Mouse (Mus musculus): ENCODE data around the gene Rarb. TPM values are rescaled to one million over a fixed set of nuclear protein-coding genes. Genes with fewer than 3 reads are reported as not detected.

Gene Rarb
- total and polyA plus RNA-seq, 3 experiments, result 0.04 TPM; not detected in 2

GRCm38 (mm10) chr14:16840951-16841596, 22.1 kb upstream of the Rarb start:
- Histone ChIP-seq H3K36me3 (replicated peaks in 1 of 2; ENCODE audit: control insufficient read depth in 1 of 2, insufficient read depth in 1 of 2, low read length in 1 of 2) (no peaks in the 10 kb centered on the region), H3K4me1 (ENCODE audit: control insufficient read depth in 1 of 2, insufficient read depth in 2 of 2) (no peaks in the 10 kb centered on the region), H3K9ac (ENCODE audit: insufficient read depth, low read depth) (no peak overlapping the region), H3K4me2 (ENCODE audit: insufficient read depth, low read depth, poor library complexity, severe bottlenecking) (no peak overlapping the region), H3K79me2 (replicated peaks; ENCODE audit: control insufficient read depth, extremely low read depth, insufficient read depth, poor library complexity, severe bottlenecking) (no peaks in the 10 kb centered on the region), H3K9me3 (replicated peaks; ENCODE audit: low read length) (no peaks in the 10 kb centered on the region), H3K27ac (ENCODE audit: insufficient read depth, low read depth) (no peak overlapping the region), H3K4me3 (replicated peaks in 1 of 3; ENCODE audit: low read depth in 2 of 3, low read length in 2 of 3, poor library complexity in 1 of 3) (no peak overlapping the region), H3K27me3 (replicated peaks) (no peaks in the 10 kb centered on the region)
- dilution Hi-C loops (cut with MboI; ENCODE audit: extremely low pct_ligation_motif_present, extremely low pct_unique_long_range_greater_than_20kb, low sequenced_read_pairs), result no loop called here
- DNase-seq (ENCODE audit: extremely low read depth), result no peak
- TF ChIP-seq MAFK (IDR thresholded peaks at IDR 0.05; ENCODE audit: insufficient replicate concordance, low read length) (no peak), PAX5 (IDR thresholded peaks at IDR 0.05; ENCODE audit: low read length) (no peak), IRF4 (IDR thresholded peaks at IDR 0.05; ENCODE audit: low read depth, low read length) (no peak), ZMIZ1 (IDR thresholded peaks at IDR 0.05; ENCODE audit: low read depth, low read length) (no peak), BHLHE40 (IDR thresholded peaks at IDR 0.05; ENCODE audit: low read depth, low read length) (no peak), RCOR1 (conservative IDR thresholded peaks at IDR 0.05; ENCODE audit: low read depth, low read length) (no peak), NRF1 (IDR thresholded peaks at IDR 0.05; ENCODE audit: low read depth, low read length) (no peak), CTCF (conservative IDR thresholded peaks at IDR 0.05 in 1 of 2, IDR thresholded peaks at IDR 0.05 in 1 of 2; ENCODE audit: low read depth in 2 of 2, low read length in 2 of 2) (no peak), MXI1 (IDR thresholded peaks at IDR 0.05; ENCODE audit: low read depth, low read length) (no peak), ZNF384 (IDR thresholded peaks at IDR 0.05; ENCODE audit: low read depth, low read length) (no peak), GABPA (IDR thresholded peaks at IDR 0.05; ENCODE audit: insufficient replicate concordance, low read depth, low read length) (no peak), RAD21 (IDR thresholded peaks at IDR 0.05; ENCODE audit: low read depth, low read length) (no peak), JUN (IDR thresholded peaks at IDR 0.05; ENCODE audit: insufficient read depth, low read depth, low read length) (no peak)
- in situ Hi-C loops (cut with MboI; ENCODE audit: low pct_ligation_motif_present, low pct_unique_long_range_greater_than_20kb, low sequenced_read_pairs), result no loop called here

GRCm38 (mm10) chr14:16840135-16840534, 21.2 kb upstream of the Rarb start:
- Histone ChIP-seq H3K27me3 (replicated peaks) (no peaks in the 10 kb centered on the region), H3K79me2 (replicated peaks; ENCODE audit: control insufficient read depth, extremely low read depth, insufficient read depth, poor library complexity, severe bottlenecking) (no peaks in the 10 kb centered on the region), H3K4me3 (replicated peaks in 1 of 3; ENCODE audit: low read depth in 2 of 3, low read length in 2 of 3, poor library complexity in 1 of 3) (no peak overlapping the region), H3K4me1 (ENCODE audit: control insufficient read depth in 1 of 2, insufficient read depth in 2 of 2) (no peaks in the 10 kb centered on the region), H3K9me3 (replicated peaks; ENCODE audit: low read length) (no peaks in the 10 kb centered on the region), H3K36me3 (replicated peaks in 1 of 2; ENCODE audit: control insufficient read depth in 1 of 2, insufficient read depth in 1 of 2, low read length in 1 of 2) (no peaks in the 10 kb centered on the region), H3K27ac (ENCODE audit: insufficient read depth, low read depth) (no peak overlapping the region), H3K4me2 (ENCODE audit: insufficient read depth, low read depth, poor library complexity, severe bottlenecking) (no peak overlapping the region), H3K9ac (ENCODE audit: insufficient read depth, low read depth) (no peak overlapping the region)
- in situ Hi-C loops (cut with MboI; ENCODE audit: low pct_ligation_motif_present, low pct_unique_long_range_greater_than_20kb, low sequenced_read_pairs), result no loop called here
- dilution Hi-C loops (cut with MboI; ENCODE audit: extremely low pct_ligation_motif_present, extremely low pct_unique_long_range_greater_than_20kb, low sequenced_read_pairs), result no loop called here
- no peak for DNase-seq (ENCODE audit: extremely low read depth)
- TF ChIP-seq KAT2A (IDR thresholded peaks at IDR 0.05; ENCODE audit: insufficient replicate concordance, low read length), result no peak
- TF ChIP-seq ZC3H11A (IDR thresholded peaks at IDR 0.05; ENCODE audit: low read depth, low read length), result no peak
- TF ChIP-seq GABPA (IDR thresholded peaks at IDR 0.05; ENCODE audit: insufficient replicate concordance, low read depth, low read length), result no peak
- TF ChIP-seq ZKSCAN1 (IDR thresholded peaks at IDR 0.05; ENCODE audit: borderline replicate concordance, low read depth, low read length), result no peak
- TF ChIP-seq IRF4 (IDR thresholded peaks at IDR 0.05; ENCODE audit: low read depth, low read length), result no peak
- no peak for TF ChIP-seq NRF1 (IDR thresholded peaks at IDR 0.05; ENCODE audit: low read depth, low read length)
- no peak for TF ChIP-seq MYC (IDR thresholded peaks at IDR 0.05; ENCODE audit: low read depth, low read length)

All from CH12.LX (cell line).